Mouse (Mus musculus) adrenal gland, postnatal 4 days (tissue): Measurements from ENCODE around the gene Ly6g6c. TPM values are rescaled to one million over a fixed set of nuclear protein-coding genes. Genes with fewer than 3 reads are reported as not detected.

Experiments
- DNase-seq, 2 experiments: peaks; one replicate each; pipeline ENCODE4 v3.0.0; 2021 to 2022; ENCODE audit warnings: low spot score in 2 of 2, mixed read lengths in 2 of 2
- total RNA-seq, 2 experiments: library from RNA; stranded (reverse); gene quantifications; 2 replicates each; pipeline ENCODE4 v1.2.3; 2021

Gene Ly6g6c
- total RNA-seq, 2 experiments from 2014 or later: 0.31 to 0.34 TPM

- DNase-seq: no peak
These were observed 41.3 kb downstream of the Ly6g6c start for GRCm38 (mm10) chr17:35106522-35106921.

- DNase-seq: no peak
These were observed 42.9 kb downstream of the Ly6g6c start, which contains the start of gene Ly6g5c for GRCm38 (mm10) chr17:35108097-35108496. Ly6g5c (plus strand) TSS chr17:35108279.

GRCm38 (mm10) chr17:35111774-35112173, 46.6 kb downstream of the Ly6g6c start:
- DNase-seq: no peak

- DNase-seq: no peak
These were observed 50.1 kb downstream of the Ly6g6c start, which contains the start of gene Ly6g5b for GRCm38 (mm10) chr17:35115046-35116019. Ly6g5b (minus strand) TSS chr17:35115428.

Other genes starting within 250 kb of the Ly6g6c start
- 10 to 100 TPM; 49.1 to 49.5 TPM for gene Stk19, start 228.4 kb upstream of the Ly6g6c start, total RNA-seq
- 10 to 100 TPM; 72.5 to 73.2 TPM for gene Dxo, start 228.4 kb upstream of the Ly6g6c start, total RNA-seq
- 10 to 100 TPM; 70.9 to 80.2 TPM for gene Skiv2l, start 215.2 kb upstream of the Ly6g6c start, total RNA-seq
- 10 to 100 TPM; 58.2 to 60.6 TPM for gene Nelfe, start 215.0 kb upstream of the Ly6g6c start, total RNA-seq
- 100 to 1,000 TPM in 1 of 2 experiments, 10 to 100 TPM in 1; 18.7 to 137 TPM for gene Cfb, start 202.9 kb upstream of the Ly6g6c start, total RNA-seq
- 10 to 100 TPM; 23.6 to 26.2 TPM for gene Zbtb12, start 185.9 kb upstream of the Ly6g6c start, total RNA-seq
- gene Gm20547, start 183.3 kb upstream of the Ly6g6c start, total RNA-seq: not detected
- 10 to 100 TPM; 39.5 to 50.3 TPM for gene C2, start 167.1 kb upstream of the Ly6g6c start, total RNA-seq
- gene Ehmt2, start 166.9 kb upstream of the Ly6g6c start, total RNA-seq: 100 to 1,000 TPM; 214 to 215 TPM
- gene Slc44a4, start 150.9 kb upstream of the Ly6g6c start, total RNA-seq: 1 to 10 TPM in 1 of 2 experiments, under 1 TPM in 1; 0.93 to 3.8 TPM
- 10 to 100 TPM; 22.0 to 25.2 TPM for gene Neu1, start 134.1 kb upstream of the Ly6g6c start, total RNA-seq
- gene Hspa1b, start 106.2 kb upstream of the Ly6g6c start, total RNA-seq: 10 to 100 TPM; 26.9 to 33.2 TPM
- not detected for gene Gm20481, start 95.5 kb upstream of the Ly6g6c start, total RNA-seq
- 10 to 100 TPM; 12.6 to 14.5 TPM for gene Hspa1a, start 93.2 kb upstream of the Ly6g6c start, total RNA-seq
- 1 to 10 TPM in 1 of 2 experiments, under 1 TPM in 1; 0.39 to 1.3 TPM for gene Hspa1l, start 92.7 kb upstream of the Ly6g6c start, total RNA-seq
- gene Lsm2, start 83.5 kb upstream of the Ly6g6c start, total RNA-seq: 10 to 100 TPM; 50.5 to 54.8 TPM
- gene Vars, start 64.4 kb upstream of the Ly6g6c start, total RNA-seq: 10 to 100 TPM; 77.9 to 89.1 TPM
- 1 to 10 TPM; 1.2 to 1.5 TPM for gene Vwa7, start 48.8 kb upstream of the Ly6g6c start, total RNA-seq
- gene Sapcd1, start 37.4 kb upstream of the Ly6g6c start, total RNA-seq: 1 to 10 TPM; 3.8 to 4.1 TPM
- 10 to 100 TPM in 1 of 2 experiments, 1 to 10 TPM in 1; 8.2 to 11.0 TPM for gene Msh5, start 18.6 kb upstream of the Ly6g6c start, total RNA-seq
- gene Clic1, start 15.4 kb upstream of the Ly6g6c start, total RNA-seq: 100 to 1,000 TPM; 137 to 146 TPM
- 10 to 100 TPM; 55.1 to 67.4 TPM for gene Ddah2, start 6.4 kb upstream of the Ly6g6c start, total RNA-seq
- under 1 TPM; 0.22 to 0.90 TPM for gene Mpig6b, start 796 bp downstream of the Ly6g6c start, total RNA-seq
- not detected for gene Ly6g6e, start 11.5 kb downstream of the Ly6g6c start, total RNA-seq
- 1 to 10 TPM; 2.0 to 2.4 TPM for gene Ly6g6d, start 12.7 kb downstream of the Ly6g6c start, total RNA-seq
- gene Ly6g6f, start 20.2 kb downstream of the Ly6g6c start, total RNA-seq: not detected
- gene Abhd16a, start 23.9 kb downstream of the Ly6g6c start, total RNA-seq: 10 to 100 TPM; 92.8 to 96.8 TPM
- gene Ly6g5c, start 42.9 kb downstream of the Ly6g6c start, total RNA-seq: not detected
- 1 to 10 TPM in 1 of 2 experiments, under 1 TPM in 1; 0.62 to 1.4 TPM for gene Ly6g5b, start 50.0 kb downstream of the Ly6g6c start, total RNA-seq
- gene Gpank1, start 56.1 kb downstream of the Ly6g6c start, total RNA-seq: 10 to 100 TPM; 14.7 TPM
- 100 to 1,000 TPM; 199 to 211 TPM for gene Csnk2b, start 56.7 kb downstream of the Ly6g6c start, total RNA-seq
- gene D17H6S53E, start 61.0 kb downstream of the Ly6g6c start, total RNA-seq: 10 to 100 TPM; 29.0 to 30.9 TPM
- 10 to 100 TPM in 1 of 2 experiments, 1 to 10 TPM in 1; 6.9 to 54.4 TPM for gene Apom, start 66.7 kb downstream of the Ly6g6c start, total RNA-seq
- gene Bag6, start 69.8 kb downstream of the Ly6g6c start, total RNA-seq: 100 to 1,000 TPM; 425 to 435 TPM
- 100 to 1,000 TPM; 264 to 295 TPM for gene Prrc2a, start 99.5 kb downstream of the Ly6g6c start, total RNA-seq
- gene Aif1, start 110.7 kb downstream of the Ly6g6c start, total RNA-seq: 10 to 100 TPM in 1 of 2 experiments, 1 to 10 TPM in 1; 9.8 to 10.6 TPM
- gene Lst1, start 123.1 kb downstream of the Ly6g6c start, total RNA-seq: 10 to 100 TPM; 11.0 to 13.5 TPM
- gene Ltb, start 129.1 kb downstream of the Ly6g6c start, total RNA-seq: 1 to 10 TPM; 6.6 to 9.3 TPM
- under 1 TPM; 0.42 to 0.76 TPM for gene Tnf, start 136.6 kb downstream of the Ly6g6c start, total RNA-seq
- gene Lta, start 140.0 kb downstream of the Ly6g6c start, total RNA-seq: under 1 TPM; 0.73 to 0.78 TPM
- gene Gm16181, start 155.4 kb downstream of the Ly6g6c start, total RNA-seq: not detected
- gene Atp6v1g2, start 168.3 kb downstream of the Ly6g6c start, total RNA-seq: 10 to 100 TPM; 11.4 to 12.4 TPM
- gene Nfkbil1, start 170.4 kb downstream of the Ly6g6c start, total RNA-seq: 10 to 100 TPM; 25.6 to 26.0 TPM
- gene Ddx39b, start 176.4 kb downstream of the Ly6g6c start, total RNA-seq: 100 to 1,000 TPM; 364 to 387 TPM
- gene H2-D1, start 197.3 kb downstream of the Ly6g6c start, total RNA-seq: 10 to 100 TPM; 78.4 to 82.3 TPM